In genomic region chr13:40703982-40704501, GRCm38 (mm10) we compare ENCODE assay signal across 11 mouse cellular contexts. TPM values are rescaled to one million over a fixed set of nuclear protein-coding genes. Genes with fewer than 3 reads are reported as not detected.
A peak's percentile ranks its signal among the peaks of the same experiment; 100 is the strongest.
DNase-seq lines count a peak whose midpoint lies in the region; ATAC-seq lines count a peak whose summit lies in the region.
"Had no signal": no experiment of that assay in that cellular context is flagged by ENCODE, and none has a peak within 500 bp of the region (broad histone marks: within the 10 kb centered on the region; RNA-seq: fewer than 3 reads in every experiment).

No protein-coding gene starts in this region.

- peaks cover 85% of the 10 kb centered on the region for H3K27me3 ChIP-seq in heart, embryonic 16.5 days (ENCODE audit: control insufficient read depth, insufficient read depth, low read length)
- H3K27me3 ChIP-seq in embryonic facial prominence, embryonic 11.5 days (ENCODE audit: control insufficient read depth, insufficient read depth, low read length): peaks cover 50% of the 10 kb centered on the region
- peaks cover 86% of the 10 kb centered on the region for H3K27me3 ChIP-seq in intestine, embryonic 15.5 days (replicated peaks)
- 0 out of 2 replicates have a peak, but pooled peaks cover 16% of the 10 kb centered on the region for H3K27me3 ChIP-seq in neural tube, embryonic 14.5 days (ENCODE audit: control insufficient read depth, insufficient read depth, low read length)
- H3K27me3 ChIP-seq: CH12.LX had no signal

- H3K4me2 ChIP-seq in heart, embryonic 16.5 days (ENCODE audit: low read depth, low read length): no peak overlapping the region
- peak overlapping the region; percentile 43 for H3K4me2 ChIP-seq in embryonic facial prominence, embryonic 11.5 days (ENCODE audit: low read depth, low read length)
- H3K4me2 ChIP-seq in intestine, embryonic 15.5 days (replicated peaks): peak overlapping the region; percentile 17; the same call in 1 of the 2 replicates
- peak overlapping the region; percentile 50 for H3K4me2 ChIP-seq in neural tube, embryonic 14.5 days (ENCODE audit: low read depth, low read length)
- H3K4me2 ChIP-seq: liver, embryonic 15.5 days had no signal

- peak overlapping the region; percentile 13 for H3K4me3 ChIP-seq in heart, embryonic 16.5 days (ENCODE audit: low read length)
- H3K4me3 ChIP-seq in embryonic facial prominence, embryonic 11.5 days (ENCODE audit: low read depth, low read length): peak overlapping the region; percentile 28
- peak overlapping the region; percentile 3; the same call in 1 of the 2 replicates for H3K4me3 ChIP-seq in intestine, embryonic 15.5 days (replicated peaks)
- H3K4me3 ChIP-seq in neural tube, embryonic 14.5 days (ENCODE audit: low read depth, low read length): peak overlapping the region; percentile 31
- H3K4me3 ChIP-seq: liver, embryonic 15.5 days had no signal

- no peak overlapping the region for H3K9ac ChIP-seq in heart, embryonic 16.5 days (ENCODE audit: low read length)
- peak overlapping the region; percentile 9; the same call in 1 of the 2 replicates for H3K9ac ChIP-seq in embryonic facial prominence, embryonic 11.5 days (replicated peaks; ENCODE audit: low read length)
- no peak overlapping the region for H3K9ac ChIP-seq in intestine, embryonic 15.5 days
- peak overlapping the region; percentile 25; the same call in 1 of the 2 replicates for H3K9ac ChIP-seq in neural tube, embryonic 14.5 days (replicated peaks; ENCODE audit: low read depth, low read length)
- H3K9ac ChIP-seq: liver, embryonic 15.5 days had no signal

- H3K36me3 ChIP-seq in heart, embryonic 16.5 days (ENCODE audit: control insufficient read depth, insufficient read depth): no peaks in the 10 kb centered on the region
- H3K36me3 ChIP-seq in embryonic facial prominence, embryonic 11.5 days (replicated peaks; ENCODE audit: control insufficient read depth, insufficient read depth, low read depth, low read length): no peaks in the 10 kb centered on the region
- no peaks in the 10 kb centered on the region for H3K36me3 ChIP-seq in intestine, embryonic 15.5 days
- H3K36me3 ChIP-seq in neural tube, embryonic 14.5 days (ENCODE audit: control insufficient read depth, insufficient read depth, low read length): no peaks in the 10 kb centered on the region
- H3K36me3 ChIP-seq: liver, embryonic 15.5 days had no signal

- H3K4me1 ChIP-seq in heart, embryonic 16.5 days (ENCODE audit: control insufficient read depth, insufficient read depth, low read length): 0 out of 2 replicates have a peak, but pooled peaks cover 3% of the 10 kb centered on the region
- H3K4me1 ChIP-seq in embryonic facial prominence, embryonic 11.5 days (ENCODE audit: control insufficient read depth, insufficient read depth, low read length): peaks cover 6% of the 10 kb centered on the region; the same call in 1 of the 2 replicates
- H3K4me1 ChIP-seq in intestine, embryonic 15.5 days (replicated peaks): peaks cover 3% of the 10 kb centered on the region; the same call in 1 of the 2 replicates
- peaks cover 4% of the 10 kb centered on the region; the same call in 1 of the 2 replicates for H3K4me1 ChIP-seq in neural tube, embryonic 14.5 days (ENCODE audit: control insufficient read depth, insufficient read depth, low read length)
- H3K4me1 ChIP-seq: liver, embryonic 15.5 days had no signal

- under 1% methylated on average over 38 of the region's 38 CpGs for WGBS in heart, embryonic 16.5 days
- WGBS in embryonic facial prominence, embryonic 11.5 days: under 1% methylated on average over 38 of the region's 38 CpGs
- WGBS in intestine, embryonic 15.5 days: under 1% methylated on average over 38 of the region's 38 CpGs
- WGBS in neural tube, embryonic 14.5 days: under 1% methylated on average over 38 of the region's 38 CpGs

- ATAC-seq in heart, embryonic 16.5 days (replicated peaks; ENCODE audit: extremely low read depth, insufficient read depth, low FRiP score): no peak
- ATAC-seq in embryonic facial prominence, embryonic 11.5 days (replicated peaks; ENCODE audit: insufficient number of reproducible peaks, low FRiP score, low TSS enrichment, low read depth): peak; percentile 27; the same call in 1 of the 2 replicates
- no peak for ATAC-seq in intestine, embryonic 15.5 days
- peak; percentile 79 for ATAC-seq in neural tube, embryonic 14.5 days (ENCODE audit: low read depth)

- H3K9me3 ChIP-seq in heart, embryonic 16.5 days (replicated peaks; ENCODE audit: control insufficient read depth, low read length): no peaks in the 10 kb centered on the region
- no peaks in the 10 kb centered on the region for H3K9me3 ChIP-seq in embryonic facial prominence, embryonic 11.5 days (replicated peaks; ENCODE audit: control insufficient read depth, low read length)
- H3K9me3 ChIP-seq in intestine, embryonic 15.5 days: no peaks in the 10 kb centered on the region
- H3K9me3 ChIP-seq in neural tube, embryonic 14.5 days (ENCODE audit: control insufficient read depth, low read length): no peaks in the 10 kb centered on the region
- H3K9me3 ChIP-seq: liver, embryonic 15.5 days had no signal

- DNase-seq in heart, postnatal 4 days: no peak
- peak; percentile 67 for DNase-seq in embryonic facial prominence, embryonic 11.5 days (ENCODE audit: low spot score)
- DNase-seq in spleen, postnatal 4 days (ENCODE audit: low spot score in 2 of 2): no peak
- DNase-seq in thymus, adult 18-20 months: no peak
- no peak for DNase-seq in kidney, adult 18-20 months
- DNase-seq: right cerebral cortex, adult 18-20 months had no signal

- H3K27ac ChIP-seq in heart, embryonic 16.5 days (ENCODE audit: low read length): no peak overlapping the region
- no peak overlapping the region; the same call in 1 of the 2 replicates for H3K27ac ChIP-seq in embryonic facial prominence, embryonic 11.5 days (replicated peaks; ENCODE audit: low read depth, low read length)
- no peak overlapping the region for H3K27ac ChIP-seq in intestine, embryonic 15.5 days
- H3K27ac ChIP-seq in neural tube, embryonic 14.5 days (ENCODE audit: low read depth, low read length): peak overlapping the region; percentile 52; the same call in 1 of the 2 replicates
- H3K27ac ChIP-seq: liver, embryonic 15.5 days had no signal

RNA-seq across cellular contexts. Expression of gene Tfap2a, which starts 34.1 kb away (rescaled TPM):
- polyA plus RNA-seq in heart, embryonic 16.5 days (2015; fragmentation: Nextera tagmentation; extraction: Ambion mirVana): 0.05 and 0.07 TPM in 2 replicates
- under 1 TPM in 1 of 2 experiments, not detected in 1; 0.27 TPM for total RNA-seq in heart, postnatal 4 days (2021)
- 7.7 and 8.4 TPM in 2 replicates for polyA plus RNA-seq in embryonic facial prominence, embryonic 11.5 days (2014; fragmentation: Nextera tagmentation; extraction: Ambion mirVana)
- polyA plus RNA-seq in intestine, embryonic 15.5 days (2015; fragmentation: Nextera tagmentation; extraction: Ambion mirVana): 0.19 and 0.21 TPM in 2 replicates
- polyA plus RNA-seq in neural tube, embryonic 14.5 days (2014; fragmentation: Nextera tagmentation; extraction: Ambion mirVana): 7.3 and 9.1 TPM in 2 replicates
- total RNA-seq: CH12.LX had no signal
- polyA plus RNA-seq: liver, embryonic 15.5 days had no signal

Comparison
In these comparisons a context has a peak if more than half of its experiments do, and no peak if none do; other contexts are left out.
1. ATAC-seq: peak in embryonic facial prominence, embryonic 11.5 days (single experiment) and neural tube, embryonic 14.5 days (single experiment); none in heart, embryonic 16.5 days (single experiment) and intestine, embryonic 15.5 days (single experiment).
2. H3K9ac ChIP-seq: peak in embryonic facial prominence, embryonic 11.5 days (single experiment) and neural tube, embryonic 14.5 days (single experiment); none in heart, embryonic 16.5 days (single experiment) and intestine, embryonic 15.5 days (single experiment).
3. Peak in every context shown above with its lines, with median percentiles within 50 percentile points of each other: H3K4me3 ChIP-seq.